Mouse (Mus musculus): ENCODE results near the gene Fmnl2. TPM values are rescaled to one million over a fixed set of nuclear protein-coding genes. Genes with fewer than 3 reads are reported as not detected.

Gene Fmnl2
- polyA plus RNA-seq, 1 experiment = not detected

- no peak for TF ChIP-seq GATA1 (IDR thresholded peaks at IDR 0.05; ENCODE audit: low read length)
Measured at GRCm38 (mm10) chr2:52977921-52978675, 120.4 kb downstream of the Fmnl2 start.

- no peak for TF ChIP-seq GATA1 (IDR thresholded peaks at IDR 0.05; ENCODE audit: low read length)
Measured at GRCm38 (mm10) chr2:52978796-52979195, 121.1 kb downstream of the Fmnl2 start.

GRCm38 (mm10) chr2:52979280-52979763 lies 121.7 kb downstream of the Fmnl2 start:
- no peak for TF ChIP-seq GATA1 (IDR thresholded peaks at IDR 0.05; ENCODE audit: low read length)

- TF ChIP-seq GATA1 (IDR thresholded peaks at IDR 0.05; ENCODE audit: low read length) = no peak
Measured at GRCm38 (mm10) chr2:52981126-52981525, 123.5 kb downstream of the Fmnl2 start.

- no peak for TF ChIP-seq GATA1 (IDR thresholded peaks at IDR 0.05; ENCODE audit: low read length)
Measured at GRCm38 (mm10) chr2:52981595-52981994, 123.9 kb downstream of the Fmnl2 start.

GRCm38 (mm10) chr2:52982502-52982901 lies 124.8 kb downstream of the Fmnl2 start:
- no peak for TF ChIP-seq GATA1 (IDR thresholded peaks at IDR 0.05; ENCODE audit: low read length)

GRCm38 (mm10) chr2:52984556-52984955 lies 126.9 kb downstream of the Fmnl2 start:
- no peak for TF ChIP-seq GATA1 (IDR thresholded peaks at IDR 0.05; ENCODE audit: low read length)

GRCm38 (mm10) chr2:52985167-52985566 lies 127.5 kb downstream of the Fmnl2 start:
- no peak for TF ChIP-seq GATA1 (IDR thresholded peaks at IDR 0.05; ENCODE audit: low read length)

- TF ChIP-seq GATA1 (IDR thresholded peaks at IDR 0.05; ENCODE audit: low read length) = no peak
Measured at GRCm38 (mm10) chr2:52986354-52986753, 128.7 kb downstream of the Fmnl2 start.

GRCm38 (mm10) chr2:52987035-52987434 lies 129.4 kb downstream of the Fmnl2 start:
- no peak for TF ChIP-seq GATA1 (IDR thresholded peaks at IDR 0.05; ENCODE audit: low read length)

- TF ChIP-seq GATA1 (IDR thresholded peaks at IDR 0.05; ENCODE audit: low read length) = no peak
Measured at GRCm38 (mm10) chr2:52987637-52988295, 130.1 kb downstream of the Fmnl2 start.

GRCm38 (mm10) chr2:52989316-52989715 lies 131.7 kb downstream of the Fmnl2 start:
- TF ChIP-seq GATA1 (IDR thresholded peaks at IDR 0.05; ENCODE audit: low read length) = no peak

GRCm38 (mm10) chr2:52990874-52991687 lies 133.4 kb downstream of the Fmnl2 start:
- TF ChIP-seq GATA1 (IDR thresholded peaks at IDR 0.05; ENCODE audit: low read length) = no peak

- TF ChIP-seq GATA1 (IDR thresholded peaks at IDR 0.05; ENCODE audit: low read length) = no peak
Measured at GRCm38 (mm10) chr2:52991688-52992194, 134.1 kb downstream of the Fmnl2 start.

GRCm38 (mm10) chr2:52993241-52993640 lies 135.6 kb downstream of the Fmnl2 start:
- no peak for TF ChIP-seq GATA1 (IDR thresholded peaks at IDR 0.05; ENCODE audit: low read length)

- TF ChIP-seq GATA1 (IDR thresholded peaks at IDR 0.05; ENCODE audit: low read length) = no peak
Measured at GRCm38 (mm10) chr2:52994526-52994925, 136.9 kb downstream of the Fmnl2 start.
